Mouse (Mus musculus): ENCODE results near the gene Rtn4. TPM values are rescaled to one million over a fixed set of nuclear protein-coding genes. Genes with fewer than 3 reads are reported as not detected.
"Not testable (repeated sequence)": the region's sequence is repeated elsewhere in the genome, so short reads cannot be mapped to it uniquely, and the experiment has no call there.

Gene Rtn4
- polyA plus RNA-seq (2015; fragmentation: Nextera tagmentation; extraction: Ambion mirVana), result 54.8 and 56.0 TPM in 2 replicates

DNA sequence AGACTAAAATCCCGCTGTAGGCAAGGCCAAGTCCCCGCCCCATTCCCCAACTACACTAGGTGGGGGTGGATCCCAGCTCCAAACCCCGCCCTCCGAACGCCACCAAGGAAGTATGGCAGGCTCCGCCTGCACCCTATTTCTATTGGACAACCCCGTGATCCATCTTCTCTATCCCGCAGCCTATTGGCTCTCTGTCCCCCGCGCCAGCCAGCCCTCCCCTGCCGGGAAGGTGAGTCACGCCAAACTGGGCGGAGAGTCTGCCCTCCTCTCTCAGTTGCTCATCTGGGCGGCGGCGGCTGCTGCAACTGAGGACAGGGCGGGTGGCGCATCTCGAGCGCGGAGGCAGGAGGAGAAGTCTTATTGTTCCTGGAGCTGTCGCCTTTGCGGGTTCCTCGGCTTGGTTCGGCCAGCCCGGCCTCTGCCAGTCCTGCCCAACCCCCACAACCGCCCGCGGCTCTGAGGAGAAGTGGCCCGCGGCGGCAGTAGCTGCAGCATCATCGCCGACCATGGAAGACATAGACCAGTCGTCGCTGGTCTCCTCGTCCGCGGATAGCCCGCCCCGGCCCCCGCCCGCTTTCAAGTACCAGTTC lies at the start of gene Rtn4:
Gene Rtn4, plus strand, starts transcription at position 265 of the 590 bp plus-strand sequence.
- under 1% methylated on average over 43 of the region's 43 CpGs for WGBS
- Histone ChIP-seq H3K27ac (peak within 1 kb of the TSS; percentile 98), H3K36me3 (peaks cover 5% of the 10 kb centered on the region; the same call in 1 of the 2 replicates), H3K27me3 (no peaks in the 10 kb centered on the region), H3K9ac (peak within 1 kb of the TSS; percentile 95), H3K4me2 (peak within 1 kb of the TSS; percentile 62), H3K4me3 (replicated peaks) (peak within 1 kb of the TSS; percentile 98), H3K4me1 (peaks cover 12% of the 10 kb centered on the region), H3K9me3 (replicated peaks) (no peaks in the 10 kb centered on the region)
- ATAC-seq (replicated peaks; ENCODE audit: low FRiP score), result peak; percentile 98

DNA sequence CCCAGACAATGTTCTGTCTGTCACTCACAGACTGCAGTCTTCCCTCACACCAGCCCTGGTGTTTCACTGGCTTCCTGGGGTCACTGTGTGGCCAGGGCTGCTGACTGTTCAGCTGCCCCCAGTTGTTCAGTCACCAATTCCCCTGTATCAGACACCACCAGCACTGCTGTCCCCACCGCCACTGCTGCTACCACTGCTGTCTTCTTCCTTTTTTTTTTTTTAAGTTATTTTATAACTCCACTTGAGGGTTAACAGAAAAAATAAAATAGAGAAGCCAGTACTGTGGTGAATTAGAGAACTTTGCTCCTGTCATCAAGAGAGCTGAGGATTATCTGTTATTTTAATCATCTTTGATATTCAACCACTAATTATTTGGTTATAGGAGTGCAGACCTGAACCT lies 48.3 kb upstream of the Rtn4 start:
- Histone ChIP-seq H3K36me3 (no peaks in the 10 kb centered on the region), H3K4me3 (replicated peaks) (no peak overlapping the region), H3K27me3 (no peaks in the 10 kb centered on the region), H3K4me2 (no peak overlapping the region), H3K9me3 (replicated peaks) (no peaks in the 10 kb centered on the region), H3K4me1 (no peaks in the 10 kb centered on the region), H3K27ac (no peak overlapping the region), H3K9ac (no peak overlapping the region)
- no peak for ATAC-seq (replicated peaks; ENCODE audit: low FRiP score)
- WGBS, result 86% methylated on average over 1 of the region's 1 CpGs

DNA sequence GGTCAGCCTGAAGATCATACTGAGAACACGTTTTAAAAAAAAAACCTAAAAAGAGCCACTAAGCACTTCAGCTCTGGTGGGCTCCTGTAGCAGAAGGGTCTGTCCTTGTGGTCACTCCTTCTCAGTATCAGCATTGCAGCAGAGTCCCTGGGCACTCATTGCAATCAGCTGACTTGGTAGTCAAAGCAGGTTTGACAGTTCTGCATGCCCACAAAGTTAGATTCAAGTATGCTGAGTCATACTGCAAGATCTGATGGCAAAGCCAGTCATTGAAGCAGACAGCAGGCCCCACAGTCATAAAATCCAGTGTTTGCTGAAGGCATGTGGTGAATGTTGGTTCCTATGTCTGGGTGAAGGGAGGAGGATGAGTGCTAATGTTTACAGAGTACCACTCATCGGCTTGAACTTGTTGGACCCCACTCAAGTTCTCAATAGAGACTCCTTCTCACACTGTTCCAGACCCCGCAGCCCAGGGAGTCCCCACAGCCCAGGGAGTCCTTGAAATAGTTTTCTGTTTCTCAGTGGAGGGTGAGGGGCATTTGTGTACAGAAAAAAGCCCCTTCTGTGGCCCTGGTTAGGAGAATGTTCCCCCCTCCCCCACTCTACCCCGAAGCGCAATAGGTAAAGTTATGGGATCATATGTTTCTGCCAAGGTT lies 47.2 kb upstream of the Rtn4 start:
- Histone ChIP-seq H3K36me3 (no peaks in the 10 kb centered on the region), H3K9me3 (replicated peaks) (no peaks in the 10 kb centered on the region), H3K4me3 (replicated peaks) (no peak overlapping the region), H3K4me1 (no peaks in the 10 kb centered on the region), H3K27ac (no peak overlapping the region), H3K9ac (no peak overlapping the region), H3K27me3 (no peaks in the 10 kb centered on the region), H3K4me2 (no peak overlapping the region)
- no peak for ATAC-seq (replicated peaks; ENCODE audit: low FRiP score)
- WGBS, result 67% methylated on average over 5 of the region's 5 CpGs

DNA sequence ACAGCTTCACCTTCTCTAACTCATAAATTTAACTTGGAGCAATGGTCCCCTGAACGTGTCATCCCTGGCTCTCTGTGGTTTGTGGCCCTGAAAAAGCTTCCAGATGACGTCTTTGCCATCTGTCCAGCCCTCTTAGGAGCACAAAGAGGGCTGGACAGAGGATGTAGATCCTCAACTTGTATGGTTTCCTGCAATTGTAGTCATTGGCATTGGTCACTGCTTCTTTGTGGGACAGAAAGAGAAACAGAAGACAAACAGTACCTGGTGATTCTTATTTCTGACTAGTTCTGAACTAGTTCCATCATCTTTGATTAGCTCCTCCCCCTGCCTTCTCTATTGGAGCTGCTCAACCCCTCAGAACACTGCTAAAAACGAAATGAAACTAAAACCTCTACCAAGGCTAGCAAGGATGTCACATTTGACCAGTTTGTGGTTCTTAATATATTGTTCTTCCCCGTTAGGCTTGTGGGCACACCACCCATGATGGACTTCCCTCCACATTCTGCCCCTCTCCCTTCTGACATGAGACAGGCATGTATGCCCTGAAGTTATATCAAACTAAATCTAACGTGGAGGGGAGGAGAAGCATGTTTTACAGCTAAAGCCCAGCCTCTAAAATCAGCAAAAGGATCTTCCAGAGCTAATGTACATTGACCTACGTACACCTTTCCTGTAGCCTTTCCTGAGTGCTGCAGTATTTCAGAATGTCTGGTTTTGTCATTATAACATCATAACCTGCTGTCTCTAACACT lies 45.0 kb upstream of the Rtn4 start:
- no peaks in the 10 kb centered on the region for H3K36me3 ChIP-seq
- no peak overlapping the region for H3K27ac ChIP-seq
- no peaks in the 10 kb centered on the region for H3K4me1 ChIP-seq
- H3K27me3 ChIP-seq, result no peaks in the 10 kb centered on the region
- ATAC-seq (replicated peaks; ENCODE audit: low FRiP score), result no peak
- H3K4me3 ChIP-seq (replicated peaks), result no peak overlapping the region
- H3K9me3 ChIP-seq (replicated peaks), result no peaks in the 10 kb centered on the region
- no peak overlapping the region for H3K9ac ChIP-seq
- WGBS, result 54% methylated on average over 6 of the region's 6 CpGs
- no peak overlapping the region for H3K4me2 ChIP-seq

DNA sequence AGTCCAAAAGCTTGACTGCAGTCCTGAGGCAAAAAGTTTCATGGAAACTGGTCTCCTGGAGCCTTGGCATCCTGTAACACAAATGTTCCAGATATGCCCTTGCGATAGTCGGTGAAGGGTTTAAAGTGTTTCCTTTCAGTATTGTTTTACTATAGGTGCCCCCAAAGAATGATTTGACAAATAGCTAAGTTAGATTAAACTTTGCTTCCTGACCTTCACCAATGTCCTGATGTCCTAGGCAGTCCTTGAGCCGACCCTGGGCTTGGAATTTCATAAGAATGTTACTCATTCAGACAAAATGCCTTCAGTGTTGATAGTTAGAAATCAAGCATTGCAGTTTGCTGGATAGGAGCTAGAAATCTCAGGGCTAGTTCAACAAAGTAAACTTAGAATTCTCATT lies 37.4 kb upstream of the Rtn4 start:
- not testable (repeated sequence) for H3K4me3 ChIP-seq (replicated peaks); H3K9me3 ChIP-seq (replicated peaks); H3K36me3 ChIP-seq; H3K27me3 ChIP-seq; H3K4me1 ChIP-seq; H3K27ac ChIP-seq; H3K9ac ChIP-seq; H3K4me2 ChIP-seq; ATAC-seq (replicated peaks; ENCODE audit: low FRiP score)
- WGBS, result 92% methylated on average over 3 of the region's 3 CpGs

DNA sequence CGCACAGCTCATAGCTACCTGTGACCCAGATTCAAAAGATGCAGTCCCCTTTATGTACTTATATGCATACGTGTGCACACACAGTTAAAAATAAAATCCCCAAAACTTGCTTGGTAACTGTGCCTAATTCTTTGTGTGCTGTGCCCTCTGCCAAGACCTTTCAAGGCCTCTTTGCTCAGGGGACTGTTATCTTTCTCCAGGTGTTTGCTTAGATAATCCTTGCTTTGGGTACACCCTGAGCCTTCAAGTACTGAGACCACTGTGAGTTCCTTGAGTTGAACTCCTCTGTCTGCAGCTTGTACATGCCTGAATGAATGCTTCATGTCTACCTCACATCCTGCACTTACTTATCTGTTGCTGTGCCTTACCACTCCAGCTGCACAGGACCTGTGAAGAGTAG lies 32.0 kb upstream of the Rtn4 start:
- Histone ChIP-seq H3K27me3 (no peaks in the 10 kb centered on the region), H3K27ac (no peak overlapping the region), H3K4me2 (no peak overlapping the region), H3K9ac (no peak overlapping the region), H3K4me3 (replicated peaks) (no peak overlapping the region), H3K4me1 (no peaks in the 10 kb centered on the region), H3K36me3 (no peaks in the 10 kb centered on the region), H3K9me3 (replicated peaks) (no peaks in the 10 kb centered on the region)
- WGBS, result 91% methylated on average over 2 of the region's 2 CpGs
- no peak for ATAC-seq (replicated peaks; ENCODE audit: low FRiP score)

DNA sequence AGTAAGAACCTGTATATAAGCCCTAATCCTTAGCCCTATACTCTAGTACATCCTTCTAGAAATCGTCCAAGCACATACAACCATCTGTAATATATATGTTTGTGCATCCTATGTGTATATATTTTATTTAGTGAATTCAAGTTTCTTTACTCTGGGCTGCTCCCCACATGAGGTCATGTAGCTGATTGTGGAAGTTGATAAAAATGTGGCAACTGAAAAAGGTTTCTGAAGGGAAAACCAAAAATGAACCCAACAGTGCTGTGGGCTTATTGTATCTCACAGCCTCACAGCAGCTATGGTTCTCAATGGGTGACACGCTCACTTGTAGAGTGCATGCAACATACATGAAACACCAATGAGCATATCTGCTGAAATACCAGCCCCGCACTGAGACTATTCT lies 25.1 kb upstream of the Rtn4 start:
- Histone ChIP-seq H3K4me3 (replicated peaks) (no peak overlapping the region), H3K4me1 (no peaks in the 10 kb centered on the region), H3K27me3 (no peaks in the 10 kb centered on the region), H3K36me3 (no peaks in the 10 kb centered on the region), H3K9me3 (replicated peaks) (no peaks in the 10 kb centered on the region), H3K4me2 (no peak overlapping the region), H3K27ac (no peak overlapping the region), H3K9ac (no peak overlapping the region)
- ATAC-seq (replicated peaks; ENCODE audit: low FRiP score), result no peak
- WGBS, result 96% methylated on average over 3 of the region's 3 CpGs

DNA sequence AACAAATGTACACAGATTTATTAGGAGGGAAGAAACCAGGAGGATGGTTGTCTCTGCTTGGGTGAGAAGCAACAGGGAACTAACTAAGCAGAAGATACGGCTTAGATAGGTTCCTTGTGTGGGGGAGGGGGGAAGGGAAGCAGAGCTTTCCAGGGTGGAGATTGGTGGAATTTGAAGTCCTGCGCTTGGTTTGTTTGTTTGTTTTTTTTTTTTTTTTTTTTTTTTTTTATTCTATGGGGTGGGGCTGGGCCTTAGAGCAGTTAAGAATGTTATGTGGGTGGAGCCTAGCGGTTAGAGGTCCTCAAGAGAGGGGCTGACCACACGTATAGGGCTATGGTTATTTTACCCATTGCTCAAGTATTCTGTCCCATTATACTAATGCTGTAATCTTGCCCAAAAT lies 23.0 kb upstream of the Rtn4 start:
- Histone ChIP-seq H3K4me2 (no peak overlapping the region), H3K4me1 (no peaks in the 10 kb centered on the region), H3K36me3 (no peaks in the 10 kb centered on the region), H3K9ac (no peak overlapping the region), H3K27me3 (no peaks in the 10 kb centered on the region), H3K4me3 (replicated peaks) (no peak overlapping the region), H3K9me3 (replicated peaks) (no peaks in the 10 kb centered on the region), H3K27ac (no peak overlapping the region)
- ATAC-seq (replicated peaks; ENCODE audit: low FRiP score), result no peak
- WGBS, result 75% methylated on average over 4 of the region's 4 CpGs

DNA sequence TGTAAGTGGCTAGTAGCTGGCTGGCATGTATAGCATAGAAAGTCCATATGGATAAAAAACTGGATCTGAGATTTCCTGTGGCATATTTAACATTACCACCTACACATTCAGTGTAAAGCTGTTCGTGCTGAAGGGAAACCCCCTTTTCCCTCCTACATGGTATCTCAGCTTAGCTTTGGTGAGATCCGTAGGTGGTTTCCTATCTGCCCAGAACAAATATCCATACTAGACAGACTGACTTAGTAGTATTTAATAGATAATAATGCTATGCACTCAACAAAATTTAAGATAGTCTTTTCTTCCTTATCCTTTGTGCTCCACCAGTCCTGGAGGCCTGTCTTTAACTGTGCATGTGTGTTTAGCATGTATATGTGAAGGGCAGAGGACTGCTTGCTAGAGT lies 19.4 kb upstream of the Rtn4 start:
- H3K4me2 ChIP-seq, result no peak overlapping the region
- WGBS, result 86% methylated on average over 2 of the region's 2 CpGs
- no peak overlapping the region for H3K4me3 ChIP-seq (replicated peaks)
- H3K9me3 ChIP-seq (replicated peaks), result no peaks in the 10 kb centered on the region
- no peak for ATAC-seq (replicated peaks; ENCODE audit: low FRiP score)
- no peak overlapping the region for H3K9ac ChIP-seq
- H3K27ac ChIP-seq, result no peak overlapping the region
- no peaks in the 10 kb centered on the region for H3K4me1 ChIP-seq
- no peaks in the 10 kb centered on the region for H3K27me3 ChIP-seq
- no peaks in the 10 kb centered on the region for H3K36me3 ChIP-seq

DNA sequence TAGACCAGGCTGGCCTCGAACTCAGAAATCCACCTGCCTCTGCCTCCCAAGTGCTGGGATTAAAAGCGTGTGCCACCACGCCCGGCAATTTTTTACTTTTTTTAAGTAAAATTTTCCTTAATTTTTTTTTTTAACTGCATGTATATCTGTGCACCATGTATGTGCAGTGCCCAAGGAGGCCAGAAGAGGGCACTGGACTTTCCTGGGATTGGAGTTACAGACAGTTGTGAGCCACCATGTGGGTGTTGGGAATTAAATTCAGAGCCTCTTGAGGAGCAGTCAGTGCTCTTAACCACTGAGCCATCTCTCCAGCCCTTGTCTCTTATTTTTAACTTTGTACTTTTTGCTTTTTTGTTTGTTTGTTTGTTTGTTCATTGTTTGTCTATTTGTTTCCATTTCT lies 16.0 kb upstream of the Rtn4 start:
- no peaks in the 10 kb centered on the region for H3K9me3 ChIP-seq (replicated peaks)
- 98% methylated on average over 4 of the region's 4 CpGs for WGBS
- no peak overlapping the region for H3K9ac ChIP-seq
- ATAC-seq (replicated peaks; ENCODE audit: low FRiP score), result no peak
- H3K4me3 ChIP-seq (replicated peaks), result no peak overlapping the region
- no peaks in the 10 kb centered on the region for H3K4me1 ChIP-seq
- H3K27me3 ChIP-seq, result no peaks in the 10 kb centered on the region
- H3K36me3 ChIP-seq, result no peaks in the 10 kb centered on the region
- no peak overlapping the region for H3K4me2 ChIP-seq
- no peak overlapping the region for H3K27ac ChIP-seq

DNA sequence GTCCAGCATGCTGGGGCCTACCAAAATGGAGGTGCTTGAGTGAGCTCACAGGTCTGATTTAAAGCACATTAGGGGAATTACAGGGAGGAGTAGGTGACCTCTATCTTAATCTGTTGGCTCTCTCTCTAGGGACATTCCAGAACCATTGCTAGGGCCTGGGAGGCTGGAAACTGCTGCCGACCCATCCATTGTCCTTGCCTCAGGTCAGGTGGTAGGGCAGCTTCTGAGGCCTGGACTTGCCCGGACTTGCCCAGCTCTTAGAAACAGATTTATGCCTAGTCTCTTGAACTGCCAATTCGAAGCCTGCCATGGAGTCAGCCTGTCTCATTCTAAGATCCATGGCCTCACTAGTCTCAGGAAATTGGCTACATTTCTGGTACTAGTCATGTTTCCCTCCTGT lies 12.8 kb upstream of the Rtn4 start:
- Histone ChIP-seq H3K9me3 (replicated peaks) (no peaks in the 10 kb centered on the region), H3K36me3 (no peaks in the 10 kb centered on the region), H3K9ac (no peak overlapping the region), H3K4me1 (no peaks in the 10 kb centered on the region), H3K27me3 (no peaks in the 10 kb centered on the region), H3K4me2 (no peak overlapping the region), H3K27ac (no peak overlapping the region), H3K4me3 (replicated peaks) (no peak overlapping the region)
- 60% methylated on average over 3 of the region's 3 CpGs for WGBS
- no peak for ATAC-seq (replicated peaks; ENCODE audit: low FRiP score)

DNA sequence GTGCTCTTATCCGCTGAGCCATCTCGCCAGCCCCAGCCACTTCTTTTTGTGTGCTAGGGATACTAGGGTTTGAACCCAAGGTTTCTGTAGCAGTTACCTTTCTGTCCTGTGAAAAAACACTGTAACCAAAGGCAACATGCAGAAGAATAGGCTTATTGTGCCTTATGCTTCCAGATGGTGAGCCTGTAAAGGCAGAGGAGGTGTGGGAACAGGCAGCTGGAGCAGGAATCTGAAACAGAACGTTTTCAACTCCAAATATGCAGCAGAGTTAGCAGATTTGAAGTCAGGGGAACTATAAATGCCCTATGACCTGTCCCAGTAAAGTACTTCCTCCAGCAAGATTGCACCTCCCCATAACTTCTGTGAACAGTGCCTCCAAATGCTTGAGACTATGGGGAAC lies 12.0 kb upstream of the Rtn4 start:
- H3K9ac ChIP-seq, result no peak overlapping the region
- 76% methylated on average over 3 of the region's 3 CpGs for WGBS
- no peak overlapping the region for H3K27ac ChIP-seq
- H3K27me3 ChIP-seq, result no peaks in the 10 kb centered on the region
- H3K36me3 ChIP-seq, result no peaks in the 10 kb centered on the region
- no peaks in the 10 kb centered on the region for H3K4me1 ChIP-seq
- no peaks in the 10 kb centered on the region for H3K9me3 ChIP-seq (replicated peaks)
- no peak overlapping the region for H3K4me3 ChIP-seq (replicated peaks)
- H3K4me2 ChIP-seq, result no peak overlapping the region
- ATAC-seq (replicated peaks; ENCODE audit: low FRiP score), result no peak
